Mouse (Mus musculus): ENCODE results near the gene Gm36210. TPM values are rescaled to one million over a fixed set of nuclear protein-coding genes. Genes with fewer than 3 reads are reported as not detected.

Gene Gm36210
- total and polyA plus RNA-seq, 3 experiments, result 0.15 to 0.97 TPM; not detected in 1

DNA sequence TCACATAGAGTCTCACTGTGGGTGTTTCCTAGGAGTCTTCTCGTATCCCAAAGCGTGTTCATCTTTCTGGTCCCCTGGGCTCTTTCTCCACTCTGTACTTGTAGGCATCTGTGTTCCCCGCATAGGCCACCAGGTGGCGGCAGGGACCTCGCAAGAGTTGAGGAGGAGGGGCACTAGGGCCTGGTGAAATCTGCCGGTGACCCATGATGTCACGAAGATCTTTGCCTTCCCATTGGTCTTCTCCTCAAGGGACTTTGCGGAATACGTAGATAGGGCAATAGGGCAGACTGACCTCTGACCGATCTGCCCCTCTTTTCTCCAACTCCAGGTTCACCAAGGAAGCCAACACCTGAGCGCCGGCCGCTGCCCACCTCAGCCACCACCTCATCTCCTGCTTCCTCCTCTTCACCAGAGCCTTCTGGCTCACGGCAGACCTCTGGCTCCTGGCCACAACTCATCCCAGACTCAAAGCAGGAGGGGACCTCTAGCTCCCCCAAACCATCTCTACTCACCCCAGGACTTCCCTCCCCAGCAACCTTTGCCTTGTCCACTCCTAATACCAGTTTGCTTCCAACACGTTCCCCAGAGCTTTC lies 37.0 kb upstream of the Gm36210 start:
- no peak overlapping the region for H3K27ac ChIP-seq (ENCODE audit: control insufficient read depth, low read depth, low read length)
- H3K27me3 ChIP-seq (ENCODE audit: control insufficient read depth in 1 of 2, insufficient read depth in 2 of 2, low read length in 2 of 2), result no peaks in the 10 kb centered on the region
- no peaks in the 10 kb centered on the region for H3K9me3 ChIP-seq (replicated peaks; ENCODE audit: insufficient read depth, low read length)
- no peaks in the 10 kb centered on the region for H3K36me3 ChIP-seq (ENCODE audit: control insufficient read depth in 1 of 2, insufficient read depth in 2 of 2, low read length in 2 of 2)
- peak overlapping the region; percentile 35 to 56 for H3K4me3 ChIP-seq (ENCODE audit: control insufficient read depth in 1 of 2, insufficient read depth in 1 of 2, low read depth in 2 of 2, low read length in 2 of 2)
- no peaks in the 10 kb centered on the region for H3K4me1 ChIP-seq (ENCODE audit: control insufficient read depth in 1 of 2, insufficient read depth in 2 of 2, low read length in 2 of 2)
- peak overlapping the region; percentile 33 for H3K9ac ChIP-seq (ENCODE audit: control insufficient read depth, low read depth, low read length, poor library complexity, severe bottlenecking)
- no peaks in the 10 kb centered on the region for H3K79me2 ChIP-seq (ENCODE audit: control insufficient read depth, insufficient read depth, low read length, poor library complexity)
- DNase-seq (ENCODE audit: low read depth, low spot score), result peak; percentile 93
- TF ChIP-seq NELFE (IDR thresholded peaks at IDR 0.05; ENCODE audit: low read depth, low read length) (no peak), POLR2A (IDR thresholded peaks at IDR 0.05; ENCODE audit: control insufficient read depth in 1 of 2, insufficient read depth in 1 of 2, low read depth in 1 of 2, low read length in 2 of 2, poor library complexity in 1 of 2) (no peak), ETS1 (IDR thresholded peaks at IDR 0.05; ENCODE audit: low read depth, low read length) (no peak), GABPA (IDR thresholded peaks at IDR 0.05; ENCODE audit: low read depth, low read length) (no peak), EP300 (IDR thresholded peaks at IDR 0.05; ENCODE audit: low read depth in 1 of 2, low read length in 2 of 2) (no peak), MYB (IDR thresholded peaks at IDR 0.05; ENCODE audit: low read depth, low read length) (no peak), CHD2 (IDR thresholded peaks at IDR 0.05; ENCODE audit: low read length) (peak; percentile 96), HCFC1 (IDR thresholded peaks at IDR 0.05; ENCODE audit: low read depth, low read length) (0 out of 2 replicates have a peak, but pooled peaks have one; percentile 44), ZNF384 (IDR thresholded peaks at IDR 0.05; ENCODE audit: low read depth, low read length) (no peak), NRF1 (IDR thresholded peaks at IDR 0.05; ENCODE audit: insufficient read depth, low read depth, low read length, poor library complexity, severe bottlenecking) (no peak), RAD21 (IDR thresholded peaks at IDR 0.05; ENCODE audit: low read depth, low read length) (peak; percentile 87), KAT2A (conservative IDR thresholded peaks at IDR 0.05; ENCODE audit: low read depth, low read length) (no peak), JUND (IDR thresholded peaks at IDR 0.05; ENCODE audit: low read depth, low read length) (no peak), ZMIZ1 (IDR thresholded peaks at IDR 0.05; ENCODE audit: low read depth, low read length) (no peak), TCF12 (IDR thresholded peaks at IDR 0.05; ENCODE audit: low read depth, low read length) (no peak), CHD1 (IDR thresholded peaks at IDR 0.05; ENCODE audit: low read depth, low read length) (no peak), SIN3A (IDR thresholded peaks at IDR 0.05; ENCODE audit: low read length) (peak; percentile 60; the same call in 1 of the 2 replicates), GATA1 (IDR thresholded peaks at IDR 0.05; ENCODE audit: low read depth, low read length) (no peak; the same call in 1 of the 2 replicates), ZKSCAN1 (IDR thresholded peaks at IDR 0.05; ENCODE audit: low read depth, low read length) (no peak), RCOR1 (IDR thresholded peaks at IDR 0.05; ENCODE audit: low read depth, low read length) (no peak), USF1 (IDR thresholded peaks at IDR 0.05; ENCODE audit: low read depth, low read length) (no peak), CTCF (IDR thresholded peaks at IDR 0.05 in 2 of 3, conservative IDR thresholded peaks at IDR 0.05 in 1 of 3; ENCODE audit: control insufficient read depth in 1 of 3, insufficient read depth in 1 of 3, low read depth in 2 of 3, low read length in 3 of 3, poor library complexity in 1 of 3, severe bottlenecking in 1 of 3) (peak; percentile 86 to 99 (median 95)), E2F4 (IDR thresholded peaks at IDR 0.05; ENCODE audit: borderline replicate concordance, low read depth, low read length) (no peak), ELF1 (IDR thresholded peaks at IDR 0.05; ENCODE audit: low read depth, low read length) (no peak), USF2 (IDR thresholded peaks at IDR 0.05; ENCODE audit: borderline replicate concordance in 1 of 2, insufficient read depth in 1 of 2, low read depth in 1 of 2, low read length in 2 of 2) (no peak), SMC3 (IDR thresholded peaks at IDR 0.05; ENCODE audit: low read depth, low read length) (peak; percentile 100), MAFK (IDR thresholded peaks at IDR 0.05; ENCODE audit: borderline replicate concordance, low read depth, low read length) (no peak), POLR2AphosphoS5 (IDR thresholded peaks at IDR 0.05; ENCODE audit: borderline replicate concordance, low read depth, low read length) (no peak), MYC (IDR thresholded peaks at IDR 0.05; ENCODE audit: low read depth, low read length) (no peak), POLR2AphosphoS2 (IDR thresholded peaks at IDR 0.05; ENCODE audit: low read length) (no peak), TAL1 (IDR thresholded peaks at IDR 0.05; ENCODE audit: low read length) (no peak), TBP (IDR thresholded peaks at IDR 0.05; ENCODE audit: low read depth, low read length) (no peak), MAX (IDR thresholded peaks at IDR 0.05; ENCODE audit: low read length) (no peak), ZC3H11A (IDR thresholded peaks at IDR 0.05; ENCODE audit: low read depth, low read length) (peak; percentile 87), UBTF (IDR thresholded peaks at IDR 0.05; ENCODE audit: borderline replicate concordance, insufficient read depth, low read depth, low read length) (no peak), MEF2A (IDR thresholded peaks at IDR 0.05; ENCODE audit: extremely low read depth, insufficient replicate concordance, low read depth, low read length, poor library complexity, severe bottlenecking) (no peak), MAZ (IDR thresholded peaks at IDR 0.05; ENCODE audit: low read depth, low read length) (peak; percentile 89)

All from MEL (cell line).